Mouse (Mus musculus): Measurements from ENCODE around the gene Kbtbd6.
A peak's percentile ranks its signal among the peaks of the same experiment; 100 is the strongest.

The Kbtbd6 gene

GRCm38 (mm10) chr14:79481339-79482151 is 29.9 kb downstream of the Kbtbd6 start, which contains the start of gene Wbp4:
Gene Wbp4 (minus strand): TSS chr14:79481520.
- DNase-seq (ENCODE audit: low read depth, low spot score) = peak; percentile 76

GRCm38 (mm10) chr14:79482251-79482661 is 30.6 kb downstream of the Kbtbd6 start:
- no peak for DNase-seq (ENCODE audit: low read depth, low spot score)

GRCm38 (mm10) chr14:79482747-79483355 is 31.2 kb downstream of the Kbtbd6 start:
- no peak for DNase-seq (ENCODE audit: low read depth, low spot score)

GRCm38 (mm10) chr14:79483611-79484120 is 32.0 kb downstream of the Kbtbd6 start:
- no peak for DNase-seq (ENCODE audit: low read depth, low spot score)

GRCm38 (mm10) chr14:79486617-79486992 is 35.0 kb downstream of the Kbtbd6 start:
- no peak for DNase-seq (ENCODE audit: low read depth, low spot score)

- no peak for DNase-seq (ENCODE audit: low read depth, low spot score)
Measured at GRCm38 (mm10) chr14:79486993-79487731, 35.5 kb downstream of the Kbtbd6 start.

- no peak for DNase-seq (ENCODE audit: low read depth, low spot score)
Measured at GRCm38 (mm10) chr14:79488531-79488930, 36.9 kb downstream of the Kbtbd6 start.

- DNase-seq (ENCODE audit: low read depth, low spot score) = no peak
Measured at GRCm38 (mm10) chr14:79489150-79489549, 37.5 kb downstream of the Kbtbd6 start.

GRCm38 (mm10) chr14:79490246-79490645 is 38.6 kb downstream of the Kbtbd6 start:
- DNase-seq (ENCODE audit: low read depth, low spot score) = no peak

GRCm38 (mm10) chr14:79494349-79494748 is 42.7 kb downstream of the Kbtbd6 start:
- DNase-seq (ENCODE audit: low read depth, low spot score) = no peak

- DNase-seq (ENCODE audit: low read depth, low spot score) = no peak
Measured at GRCm38 (mm10) chr14:79499326-79499725, 47.7 kb downstream of the Kbtbd6 start.

GRCm38 (mm10) chr14:79500756-79501155 is 49.1 kb downstream of the Kbtbd6 start:
- no peak for DNase-seq (ENCODE audit: low read depth, low spot score)

- no peak for DNase-seq (ENCODE audit: low read depth, low spot score)
Measured at GRCm38 (mm10) chr14:79503371-79504075, 51.9 kb downstream of the Kbtbd6 start.

Measured in WW6 (cell line).